Mouse (Mus musculus): ENCODE data around the gene Nol12. TPM values are rescaled to one million over a fixed set of nuclear protein-coding genes. Genes with fewer than 3 reads are reported as not detected.
A peak's percentile ranks its signal among the peaks of the same experiment; 100 is the strongest.

Nol12 gene
- polyA plus RNA-seq, 1 experiment from 2014 or later: 45.9 TPM

- WGBS: 66% methylated on average over 6 of the region's 6 CpGs
- no peak overlapping the region for H3K27ac ChIP-seq (ENCODE audit: low read length)
- no peak overlapping the region for H3K9ac ChIP-seq (replicated peaks; ENCODE audit: low read depth, low read length)
These were observed 11.1 kb upstream of the Nol12 start for GRCm38 (mm10) chr15:78923585-78923984.

GRCm38 (mm10) chr15:78925129-78925528 lies 9.6 kb upstream of the Nol12 start:
- no peak overlapping the region for H3K4me3 ChIP-seq (ENCODE audit: low read depth, low read length)
- peak overlapping the region; percentile 98 for H3K27ac ChIP-seq (ENCODE audit: low read length)
- 33% methylated on average over 8 of the region's 8 CpGs for WGBS
- no peak overlapping the region for H3K9ac ChIP-seq (replicated peaks; ENCODE audit: low read depth, low read length)
- H3K27me3 ChIP-seq (ENCODE audit: control insufficient read depth, insufficient read depth, low read length): no peaks in the 10 kb centered on the region
- H3K4me2 ChIP-seq (replicated peaks; ENCODE audit: low read depth, low read length): no peak overlapping the region
- H3K4me1 ChIP-seq (ENCODE audit: control insufficient read depth, insufficient read depth, low read length): peaks cover 19% of the 10 kb centered on the region
- peaks cover 11% of the 10 kb centered on the region for H3K36me3 ChIP-seq (ENCODE audit: control insufficient read depth, insufficient read depth, low read length)
- ATAC-seq (ENCODE audit: insufficient number of reproducible peaks, insufficient read depth, low FRiP score, low read depth): no peak
- no peaks in the 10 kb centered on the region for H3K9me3 ChIP-seq (ENCODE audit: control insufficient read depth, low read depth, low read length)

More at GRCm38 (mm10) chr15:78923585-78923984, 11.1 kb upstream of the Nol12 start:
- Histone ChIP-seq H3K4me3 (ENCODE audit: low read depth, low read length) (no peak overlapping the region), H3K4me1 (ENCODE audit: control insufficient read depth, insufficient read depth, low read length) (peaks cover 18% of the 10 kb centered on the region), H3K27me3 (ENCODE audit: control insufficient read depth, insufficient read depth, low read length) (no peaks in the 10 kb centered on the region), H3K9me3 (ENCODE audit: control insufficient read depth, low read depth, low read length) (no peaks in the 10 kb centered on the region), H3K36me3 (ENCODE audit: control insufficient read depth, insufficient read depth, low read length) (0 out of 2 replicates have a peak, but pooled peaks cover 9% of the 10 kb centered on the region), H3K4me2 (replicated peaks; ENCODE audit: low read depth, low read length) (no peak overlapping the region)
- ATAC-seq (ENCODE audit: insufficient number of reproducible peaks, insufficient read depth, low FRiP score, low read depth): no peak

- peak within 1 kb of the TSS; percentile 54 for H3K4me3 ChIP-seq (ENCODE audit: low read depth, low read length)
- H3K9ac ChIP-seq (replicated peaks; ENCODE audit: low read depth, low read length): peak within 1 kb of the TSS; percentile 52
- 7% methylated on average over 20 of the region's 20 CpGs for WGBS
- H3K36me3 ChIP-seq (ENCODE audit: control insufficient read depth, insufficient read depth, low read length): peaks cover 13% of the 10 kb centered on the region
- H3K4me2 ChIP-seq (replicated peaks; ENCODE audit: low read depth, low read length): peak within 1 kb of the TSS; percentile 79
- peaks cover 19% of the 10 kb centered on the region for H3K4me1 ChIP-seq (ENCODE audit: control insufficient read depth, insufficient read depth, low read length)
- peak within 1 kb of the TSS; percentile 98 for H3K27ac ChIP-seq (ENCODE audit: low read length)
- H3K27me3 ChIP-seq (ENCODE audit: control insufficient read depth, insufficient read depth, low read length): no peaks in the 10 kb centered on the region
- no peaks in the 10 kb centered on the region for H3K9me3 ChIP-seq (ENCODE audit: control insufficient read depth, low read depth, low read length)
- ATAC-seq (ENCODE audit: insufficient number of reproducible peaks, insufficient read depth, low FRiP score, low read depth): peak; percentile 76
These were observed 8.5 kb upstream of the Nol12 start, which contains the start of gene Lgals1 for GRCm38 (mm10) chr15:78926021-78926919. Gene Lgals1, plus strand, starts transcription at chr15:78926725.

- H3K9ac ChIP-seq (replicated peaks; ENCODE audit: low read depth, low read length): peak overlapping the region; percentile 52
- WGBS: 14% methylated on average over 15 of the region's 15 CpGs
- no peaks in the 10 kb centered on the region for H3K9me3 ChIP-seq (ENCODE audit: control insufficient read depth, low read depth, low read length)
- ATAC-seq (ENCODE audit: insufficient number of reproducible peaks, insufficient read depth, low FRiP score, low read depth): no peak
- peak overlapping the region; percentile 54 for H3K4me3 ChIP-seq (ENCODE audit: low read depth, low read length)
- H3K4me2 ChIP-seq (replicated peaks; ENCODE audit: low read depth, low read length): peak overlapping the region; percentile 79
- no peaks in the 10 kb centered on the region for H3K27me3 ChIP-seq (ENCODE audit: control insufficient read depth, insufficient read depth, low read length)
- H3K27ac ChIP-seq (ENCODE audit: low read length): peak overlapping the region; percentile 92
- peaks cover 19% of the 10 kb centered on the region for H3K4me1 ChIP-seq (ENCODE audit: control insufficient read depth, insufficient read depth, low read length)
- peaks cover 13% of the 10 kb centered on the region for H3K36me3 ChIP-seq (ENCODE audit: control insufficient read depth, insufficient read depth, low read length)
These were observed 7.5 kb upstream of the Nol12 start for GRCm38 (mm10) chr15:78927021-78927787.

- Histone ChIP-seq H3K36me3 (ENCODE audit: control insufficient read depth, insufficient read depth, low read length) (peaks cover 13% of the 10 kb centered on the region), H3K4me1 (ENCODE audit: control insufficient read depth, insufficient read depth, low read length) (peaks cover 19% of the 10 kb centered on the region), H3K9ac (replicated peaks; ENCODE audit: low read depth, low read length) (peak overlapping the region; percentile 52), H3K4me3 (ENCODE audit: low read depth, low read length) (peak overlapping the region; percentile 54), H3K27me3 (ENCODE audit: control insufficient read depth, insufficient read depth, low read length) (no peaks in the 10 kb centered on the region), H3K4me2 (replicated peaks; ENCODE audit: low read depth, low read length) (peak overlapping the region; percentile 79), H3K27ac (ENCODE audit: low read length) (peak overlapping the region; percentile 92), H3K9me3 (ENCODE audit: control insufficient read depth, low read depth, low read length) (no peaks in the 10 kb centered on the region)
- under 1% methylated on average over 34 of the region's 35 CpGs for WGBS
- peak; percentile 54 for ATAC-seq (ENCODE audit: insufficient number of reproducible peaks, insufficient read depth, low FRiP score, low read depth)
These were observed 6.8 kb upstream of the Nol12 start for GRCm38 (mm10) chr15:78927788-78928457.

GRCm38 (mm10) chr15:78928539-78928938 lies 6.2 kb upstream of the Nol12 start:
- H3K4me2 ChIP-seq (replicated peaks; ENCODE audit: low read depth, low read length): peak overlapping the region; percentile 79
- H3K9me3 ChIP-seq (ENCODE audit: control insufficient read depth, low read depth, low read length): no peaks in the 10 kb centered on the region
- peaks cover 13% of the 10 kb centered on the region for H3K36me3 ChIP-seq (ENCODE audit: control insufficient read depth, insufficient read depth, low read length)
- H3K4me3 ChIP-seq (ENCODE audit: low read depth, low read length): peak overlapping the region; percentile 54
- peaks cover 19% of the 10 kb centered on the region for H3K4me1 ChIP-seq (ENCODE audit: control insufficient read depth, insufficient read depth, low read length)
- H3K27me3 ChIP-seq (ENCODE audit: control insufficient read depth, insufficient read depth, low read length): no peaks in the 10 kb centered on the region
- ATAC-seq (ENCODE audit: insufficient number of reproducible peaks, insufficient read depth, low FRiP score, low read depth): no peak
- no peak overlapping the region for H3K9ac ChIP-seq (replicated peaks; ENCODE audit: low read depth, low read length)
- 44% methylated on average over 8 of the region's 8 CpGs for WGBS
- peak overlapping the region; percentile 92 for H3K27ac ChIP-seq (ENCODE audit: low read length)

GRCm38 (mm10) chr15:78930192-78930706 lies 4.5 kb upstream of the Nol12 start:
- Histone ChIP-seq H3K9ac (replicated peaks; ENCODE audit: low read depth, low read length) (no peak overlapping the region), H3K27ac (ENCODE audit: low read length) (no peak overlapping the region), H3K36me3 (ENCODE audit: control insufficient read depth, insufficient read depth, low read length) (peaks cover 13% of the 10 kb centered on the region), H3K4me2 (replicated peaks; ENCODE audit: low read depth, low read length) (no peak overlapping the region), H3K9me3 (ENCODE audit: control insufficient read depth, low read depth, low read length) (no peaks in the 10 kb centered on the region), H3K4me3 (ENCODE audit: low read depth, low read length) (no peak overlapping the region), H3K27me3 (ENCODE audit: control insufficient read depth, insufficient read depth, low read length) (no peaks in the 10 kb centered on the region), H3K4me1 (ENCODE audit: control insufficient read depth, insufficient read depth, low read length) (peaks cover 20% of the 10 kb centered on the region)
- WGBS: 93% methylated on average over 6 of the region's 6 CpGs
- ATAC-seq (ENCODE audit: insufficient number of reproducible peaks, insufficient read depth, low FRiP score, low read depth): no peak
